Mouse (Mus musculus) embryonic facial prominence, embryonic 11.5 days (tissue): ENCODE measurements around the gene Syt17. TPM values are rescaled to one million over a fixed set of nuclear protein-coding genes. Genes with fewer than 3 reads are reported as not detected.
A peak's percentile ranks its signal among the peaks of the same experiment; 100 is the strongest.

Source experiments
- ATAC-seq: fragments of 200-750 bp; cut with Nextera tagmentation; replicated peaks from 2 replicates; pipeline ENCODE4 v1.8.0; 2017; ENCODE audit warnings: low read depth; ENCODE audit not compliant: insufficient number of reproducible peaks, low FRiP score, low TSS enrichment
- DNase-seq: peaks from one replicate; pipeline ENCODE4 v3.0.0-alpha.2; 2015; ENCODE audit warnings: low spot score
- H3K27ac ChIP-seq: fragments of 300-500 bp; sonication (generic); replicated peaks from 2 replicates; pipeline ENCODE4 v1.5.1; 2014; ENCODE audit warnings: mild to moderate bottlenecking, low read depth, low read length, control low read depth
- H3K27me3 ChIP-seq: fragments of 300-500 bp; sonication (generic); 2 replicates; pipeline ENCODE4 v1.6.1; 2014; ENCODE audit warnings: mild to moderate bottlenecking, low read length, moderate library complexity, mixed read lengths; ENCODE audit not compliant: control insufficient read depth, insufficient read depth
- H3K36me3 ChIP-seq: fragments of 300-500 bp; sonication (generic); replicated peaks from 2 replicates; pipeline ENCODE4 v1.6.1; 2014; ENCODE audit warnings: low read depth, mild to moderate bottlenecking, low read length, moderate library complexity, mixed read lengths; ENCODE audit not compliant: control insufficient read depth, insufficient read depth
- H3K4me1 ChIP-seq: fragments of 300-500 bp; sonication (generic); 2 replicates; pipeline ENCODE4 v1.6.1; 2014; ENCODE audit warnings: low read length, mixed read lengths; ENCODE audit not compliant: control insufficient read depth, insufficient read depth
- H3K4me2 ChIP-seq: fragments of 300-500 bp; sonication (generic); 2 replicates; pipeline ENCODE4 v1.6.1; 2014; ENCODE audit warnings: low read depth, mild to moderate bottlenecking, control low read depth, low read length, moderate library complexity
- H3K4me3 ChIP-seq: fragments of 300-500 bp; sonication (generic); 2 replicates; pipeline ENCODE4 v1.5.1; 2014; ENCODE audit warnings: low read depth, low read length, control low read depth
- H3K9ac ChIP-seq: fragments of 300-500 bp; sonication (generic); replicated peaks from 2 replicates; pipeline ENCODE4 v1.6.1; 2014; ENCODE audit warnings: mild to moderate bottlenecking, control low read depth, low read length
- H3K9me3 ChIP-seq: fragments of 300-500 bp; sonication (generic); replicated peaks from 2 replicates; pipeline ENCODE4 v1.6.1; 2016; ENCODE audit warnings: mild to moderate bottlenecking, low read length, inconsistent platforms, mixed read lengths; ENCODE audit not compliant: control insufficient read depth
- WGBS: fragments of 180-500 bp; shearing (Covaris S2); extraction: QIAGEN DNeasy Blood & Tissue Kit; methylation state at CpG from one replicate; pipeline ENCODE4 v1.1.7; 2014; 5-methylcytosine and 5-hydroxymethylcytosine counted together
- polyA plus RNA-seq: library from polyadenylated mRNA; unstranded; fragments of >200 nt; fragmentation: Nextera tagmentation; extraction: Ambion mirVana; gene quantifications from 2 replicates; pipeline ENCODE4 v1.2.1, GENCODE M21; 2014

Gene Syt17
- polyA plus RNA-seq, 1 experiment from 2014 or later, result 2.3 TPM

GRCm38 (mm10) chr7:118390705-118391104, 57.3 kb downstream of the Syt17 start:
- Histone ChIP-seq H3K27me3 (no peaks in the 10 kb centered on the region), H3K4me2 (no peak overlapping the region), H3K9me3 (no peaks in the 10 kb centered on the region), H3K4me3 (no peak overlapping the region), H3K36me3 (no peaks in the 10 kb centered on the region), H3K4me1 (no peaks in the 10 kb centered on the region), H3K27ac (no peak overlapping the region), H3K9ac (no peak overlapping the region)
- 87% methylated on average over 5 of the region's 5 CpGs for WGBS
- ATAC-seq (no peak), DNase-seq (no peak)

GRCm38 (mm10) chr7:118380996-118381395, 67.0 kb downstream of the Syt17 start:
- H3K27ac ChIP-seq, result no peak overlapping the region
- DNase-seq (no peak), ATAC-seq (no peak)
- H3K4me2 ChIP-seq, result no peak overlapping the region
- H3K4me3 ChIP-seq, result no peak overlapping the region
- no peaks in the 10 kb centered on the region for H3K36me3 ChIP-seq
- no peaks in the 10 kb centered on the region for H3K4me1 ChIP-seq
- H3K9ac ChIP-seq, result no peak overlapping the region
- H3K27me3 ChIP-seq, result no peaks in the 10 kb centered on the region
- no peaks in the 10 kb centered on the region for H3K9me3 ChIP-seq
- WGBS, result 84% methylated on average over 5 of the region's 5 CpGs

- Histone ChIP-seq H3K9ac (no peak overlapping the region), H3K9me3 (no peaks in the 10 kb centered on the region), H3K4me1 (no peaks in the 10 kb centered on the region), H3K4me2 (no peak overlapping the region), H3K4me3 (no peak overlapping the region), H3K27me3 (no peaks in the 10 kb centered on the region), H3K36me3 (no peaks in the 10 kb centered on the region), H3K27ac (no peak overlapping the region)
- WGBS, result 78% methylated on average over 3 of the region's 3 CpGs
- ATAC-seq (no peak), DNase-seq (no peak)
These were observed 68.0 kb downstream of the Syt17 start for GRCm38 (mm10) chr7:118380056-118380455.

GRCm38 (mm10) chr7:118376590-118376989, 71.4 kb downstream of the Syt17 start:
- Histone ChIP-seq H3K27me3 (no peaks in the 10 kb centered on the region), H3K27ac (no peak overlapping the region), H3K36me3 (no peaks in the 10 kb centered on the region), H3K4me3 (no peak overlapping the region), H3K9me3 (no peaks in the 10 kb centered on the region), H3K4me2 (no peak overlapping the region), H3K4me1 (no peaks in the 10 kb centered on the region), H3K9ac (no peak overlapping the region)
- ATAC-seq (no peak), DNase-seq (no peak)
- WGBS, result 94% methylated on average over 4 of the region's 4 CpGs

- WGBS, result 86% methylated on average over 3 of the region's 3 CpGs
- H3K9me3 ChIP-seq, result no peaks in the 10 kb centered on the region
- H3K4me3 ChIP-seq, result no peak overlapping the region
- H3K9ac ChIP-seq, result no peak overlapping the region
- DNase-seq, result no peak
- no peaks in the 10 kb centered on the region for H3K27me3 ChIP-seq
- H3K4me1 ChIP-seq, result no peaks in the 10 kb centered on the region
- no peak overlapping the region for H3K27ac ChIP-seq
- H3K36me3 ChIP-seq, result no peaks in the 10 kb centered on the region
- no peak overlapping the region for H3K4me2 ChIP-seq
- no peak for ATAC-seq
These were observed 72.7 kb downstream of the Syt17 start for GRCm38 (mm10) chr7:118375341-118375740.

GRCm38 (mm10) chr7:118371361-118371760, 76.7 kb downstream of the Syt17 start:
- no peak for ATAC-seq
- no peak for DNase-seq

GRCm38 (mm10) chr7:118369705-118370104, 78.3 kb downstream of the Syt17 start:
- no peak overlapping the region for H3K4me2 ChIP-seq
- DNase-seq (no peak), ATAC-seq (no peak)
- no peaks in the 10 kb centered on the region for H3K36me3 ChIP-seq
- 0 out of 2 replicates have a peak, but pooled peaks cover 1% of the 10 kb centered on the region for H3K4me1 ChIP-seq
- no peak overlapping the region for H3K4me3 ChIP-seq
- no peaks in the 10 kb centered on the region for H3K9me3 ChIP-seq
- no peak overlapping the region for H3K9ac ChIP-seq
- WGBS, result 67% methylated on average over 1 of the region's 2 CpGs
- H3K27ac ChIP-seq, result no peak overlapping the region
- no peaks in the 10 kb centered on the region for H3K27me3 ChIP-seq

More at GRCm38 (mm10) chr7:118371361-118371760, 76.7 kb downstream of the Syt17 start:
- H3K9ac ChIP-seq, result no peak overlapping the region
- no peaks in the 10 kb centered on the region for H3K27me3 ChIP-seq
- H3K27ac ChIP-seq, result no peak overlapping the region
- 89% methylated on average over 5 of the region's 5 CpGs for WGBS
- H3K4me1 ChIP-seq, result no peaks in the 10 kb centered on the region
- no peaks in the 10 kb centered on the region for H3K9me3 ChIP-seq
- H3K4me2 ChIP-seq, result no peak overlapping the region
- no peaks in the 10 kb centered on the region for H3K36me3 ChIP-seq
- H3K4me3 ChIP-seq, result no peak overlapping the region

GRCm38 (mm10) chr7:118365902-118366301, 82.1 kb downstream of the Syt17 start:
- H3K9ac ChIP-seq, result no peak overlapping the region
- ATAC-seq (peak; percentile 75; the same call in 1 of the 2 replicates), DNase-seq (peak; percentile 60)
- WGBS, result 55% methylated on average over 3 of the region's 3 CpGs
- no peak overlapping the region for H3K27ac ChIP-seq
- H3K4me3 ChIP-seq, result no peak overlapping the region
- no peaks in the 10 kb centered on the region for H3K9me3 ChIP-seq
- H3K27me3 ChIP-seq, result no peaks in the 10 kb centered on the region
- H3K4me2 ChIP-seq, result no peak overlapping the region
- no peaks in the 10 kb centered on the region for H3K36me3 ChIP-seq
- 0 out of 2 replicates have a peak, but pooled peaks cover 2% of the 10 kb centered on the region for H3K4me1 ChIP-seq
